Mouse (Mus musculus): ENCODE measurements around the gene Duoxa1. TPM values are rescaled to one million over a fixed set of nuclear protein-coding genes. Genes with fewer than 3 reads are reported as not detected.
"Not testable (repeated sequence)": the region's sequence is repeated elsewhere in the genome, so short reads cannot be mapped to it uniquely, and the experiment has no call there.

Gene Duoxa1
- total RNA-seq, 2 experiments from 2014 or later, result not detected

DNA sequence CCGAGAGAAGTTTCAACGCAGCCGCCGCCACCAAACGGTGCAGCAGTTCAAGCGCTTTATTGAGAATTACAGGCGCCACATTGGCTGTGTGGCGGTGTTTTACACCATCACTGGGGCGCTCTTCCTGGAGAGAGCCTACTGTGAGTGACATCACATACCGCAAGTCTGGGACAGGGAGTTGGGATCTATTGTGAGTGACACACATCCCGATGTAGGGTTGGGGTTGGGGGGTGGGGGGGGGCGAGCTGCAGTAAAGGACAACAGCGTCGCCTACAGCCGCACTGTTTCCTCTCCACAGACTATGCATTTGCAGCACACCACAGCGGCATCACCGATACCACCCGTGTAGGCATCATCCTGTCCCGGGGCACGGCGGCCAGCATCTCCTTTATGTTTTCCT is 23.8 kb upstream of the Duoxa1 start:
- no peak for DNase-seq (ENCODE audit: low spot score in 2 of 2)
- intact Hi-C loops (cut with DNase I), result no loop called here

DNA sequence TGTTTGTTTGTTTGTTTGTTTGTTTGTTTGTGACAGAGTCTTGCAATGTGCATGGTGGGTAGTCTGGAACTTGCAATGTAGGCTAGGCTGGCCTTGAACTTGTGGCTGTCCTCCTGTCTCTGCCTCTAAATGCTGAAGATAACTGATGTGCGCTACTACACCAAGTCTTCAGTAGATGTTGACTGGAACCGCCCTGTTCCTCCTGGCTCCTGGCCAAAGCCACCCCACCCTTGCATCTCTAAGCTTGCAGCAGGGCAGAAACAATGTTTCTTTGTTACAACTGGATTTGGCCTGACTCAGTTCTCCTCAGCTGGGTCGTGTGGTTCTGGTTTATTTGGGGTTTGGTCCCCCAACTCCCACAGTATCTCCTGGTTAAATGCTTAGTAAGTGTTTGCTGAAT is 20.6 kb upstream of the Duoxa1 start:
- DNase-seq (ENCODE audit: low spot score in 2 of 2), result no peak
- intact Hi-C loops (cut with DNase I), result no loop called here

DNA sequence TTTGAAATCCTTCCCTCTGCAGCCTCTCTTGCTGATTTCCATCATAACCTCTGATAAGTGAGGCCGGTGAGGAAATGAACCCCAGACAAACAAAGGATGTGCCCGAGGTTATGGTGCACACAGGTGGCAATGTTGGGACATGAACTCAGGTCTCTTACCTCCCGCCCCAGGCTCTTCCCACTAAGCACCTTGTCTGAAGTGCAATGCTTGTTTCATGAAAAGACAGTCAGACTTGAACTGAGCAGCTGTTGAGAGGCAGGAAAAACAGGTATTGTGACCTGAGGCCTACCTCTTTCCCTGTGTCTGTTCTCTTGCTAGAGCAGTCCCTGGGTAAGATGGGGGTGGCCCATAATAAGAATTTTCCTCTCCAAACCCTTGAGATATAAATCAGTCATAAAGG is 18.7 kb upstream of the Duoxa1 start:
- intact Hi-C loops (cut with DNase I), result no loop called here
- DNase-seq (ENCODE audit: low spot score in 2 of 2), result no peak

- DNase-seq (ENCODE audit: low spot score in 2 of 2); intact Hi-C loops (cut with DNase I): not testable (repeated sequence)
Measured at GRCm38 (mm10) chr2:122330317-122330716, 16.8 kb upstream of the Duoxa1 start.

DNA sequence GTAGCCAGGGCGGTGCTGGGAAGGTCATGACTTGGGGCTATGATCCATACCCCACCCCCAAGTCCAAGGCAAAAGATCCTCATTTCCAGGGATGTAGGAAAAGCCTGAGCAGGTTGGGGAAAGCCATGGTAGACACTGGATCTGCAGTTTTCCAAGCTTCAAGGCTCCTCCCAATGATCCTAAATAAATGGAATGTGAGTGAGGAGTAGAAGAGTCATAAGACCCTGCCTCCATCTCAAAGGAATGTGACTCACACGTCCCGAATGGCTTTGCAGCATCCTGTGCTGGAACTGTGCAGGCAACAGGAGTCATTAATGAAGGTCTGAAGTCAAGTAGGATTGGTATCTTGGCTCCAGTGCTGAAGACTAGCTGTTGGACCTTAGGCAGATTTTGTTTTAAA is 14.5 kb upstream of the Duoxa1 start:
- intact Hi-C loops (cut with DNase I), result no loop called here

DNA sequence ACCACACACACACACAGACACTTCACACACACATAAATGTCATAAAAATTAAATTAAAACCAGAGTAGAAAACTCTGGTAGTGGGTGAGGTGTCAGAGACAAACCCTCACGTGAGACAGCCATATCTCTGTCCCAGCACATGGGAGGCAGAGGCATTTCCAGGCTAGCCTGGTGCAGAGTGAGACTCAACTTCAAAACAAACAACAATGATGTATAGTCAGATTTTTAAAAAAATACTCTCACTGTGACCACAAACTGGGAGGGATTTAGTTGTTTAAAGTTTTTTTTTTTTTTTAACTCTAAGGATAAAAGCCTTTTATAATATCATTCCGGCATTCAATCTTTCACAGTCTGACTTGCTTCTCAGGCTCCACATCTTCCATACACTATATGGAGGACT is 11.8 kb upstream of the Duoxa1 start:
- no peak for DNase-seq (ENCODE audit: low spot score in 2 of 2)
- intact Hi-C loops (cut with DNase I), result no loop called here

More for the DNA sequence above, 14.5 kb upstream of the Duoxa1 start:
- DNase-seq (ENCODE audit: low spot score in 2 of 2), result no peak

DNA sequence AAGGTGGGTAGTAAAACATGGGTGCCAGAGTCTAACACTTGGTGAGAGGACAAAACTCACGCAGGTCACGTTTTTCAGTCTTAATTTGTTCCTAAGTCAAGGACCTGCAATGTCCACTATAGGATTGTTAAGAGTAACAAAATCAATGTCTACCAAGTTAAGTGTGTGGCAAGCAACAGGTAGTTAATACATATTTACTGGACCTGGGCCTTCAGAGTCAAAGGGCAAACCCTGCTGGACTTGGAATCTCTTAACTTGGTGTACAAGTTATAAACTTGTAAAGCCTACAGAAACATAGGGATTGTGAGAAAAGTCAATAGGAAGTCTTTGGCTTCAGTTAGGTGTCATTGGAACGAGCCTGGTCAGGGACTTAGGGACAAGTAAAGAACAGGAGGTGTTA is 11.1 kb upstream of the Duoxa1 start:
- intact Hi-C loops (cut with DNase I), result no loop called here
- no peak for DNase-seq (ENCODE audit: low spot score in 2 of 2)

DNA sequence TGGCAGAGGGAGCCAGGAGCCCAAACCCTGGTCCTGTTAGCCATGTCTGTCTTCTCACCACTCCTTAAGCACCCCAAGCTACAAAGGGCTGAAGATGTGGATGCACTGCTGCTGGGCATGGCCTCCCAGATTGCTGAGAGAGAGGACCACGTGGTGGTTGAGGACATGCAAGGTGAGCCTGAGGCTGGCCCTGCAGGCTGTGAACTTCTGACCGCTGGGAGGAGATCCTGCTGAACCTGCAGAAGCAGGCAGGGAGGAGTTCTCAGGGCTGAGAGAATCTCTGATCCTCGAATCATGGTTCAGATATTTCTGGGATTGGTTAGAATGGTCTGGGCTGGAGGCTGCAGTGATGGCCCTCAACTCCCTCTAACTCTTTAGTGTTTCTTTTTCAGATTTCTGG is 10.4 kb upstream of the Duoxa1 start:
- intact Hi-C loops (cut with DNase I), result no loop called here
- no peak for DNase-seq (ENCODE audit: low spot score in 2 of 2)

GRCm38 (mm10) chr2:122317384-122317783 is 3.9 kb upstream of the Duoxa1 start:
- no peak for DNase-seq (ENCODE audit: low spot score in 2 of 2)
- intact Hi-C loops (cut with DNase I), result no loop called here

- intact Hi-C loops (cut with DNase I), result no loop called here
- DNase-seq (ENCODE audit: low spot score in 2 of 2), result no peak
Measured at GRCm38 (mm10) chr2:122315372-122315771, 1.8 kb upstream of the Duoxa1 start, which contains the start of gene Duox1. Gene Duox1, plus strand, starts transcription at chr2:122315672.

DNA sequence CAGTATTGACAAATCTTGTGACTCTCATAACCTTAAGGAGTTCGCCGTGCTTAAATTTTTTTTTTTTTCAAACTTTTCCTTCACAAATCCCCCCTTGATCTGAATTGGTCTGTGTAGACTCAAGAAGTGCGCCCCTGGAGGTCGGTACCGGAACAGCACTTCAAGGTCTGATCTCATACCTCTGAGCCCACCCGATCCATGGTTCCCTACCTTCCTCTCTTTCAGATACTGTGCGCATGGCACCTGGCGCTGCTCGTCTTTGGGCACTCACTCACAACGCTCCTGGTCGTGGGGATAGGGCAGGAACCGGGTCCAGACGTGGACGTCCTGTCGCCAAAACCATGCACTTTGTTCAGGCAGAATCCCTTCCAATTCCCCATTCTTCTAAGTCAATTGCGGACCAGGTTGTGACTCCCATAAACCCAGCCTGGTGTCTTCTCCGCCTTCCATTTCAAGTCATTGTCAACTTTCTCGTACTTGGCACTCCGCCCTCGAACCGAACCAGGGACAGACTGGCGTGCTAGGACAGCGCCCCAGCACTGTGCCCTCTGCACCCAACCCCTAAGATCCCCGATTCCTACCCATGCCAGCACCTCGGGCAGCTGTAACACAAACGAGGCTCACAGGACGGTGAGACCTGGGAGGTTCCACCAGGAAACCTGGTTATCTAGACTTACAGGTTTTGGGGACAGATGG is 660 bp downstream of the Duoxa1 start:
- intact Hi-C loops (cut with DNase I), result loop anchor here (5.0 kb wide), 1 partner anchor 244 kb away; no protein-coding TSS in a partner anchor
- DNase-seq (ENCODE audit: low spot score in 2 of 2), result no peak

DNA sequence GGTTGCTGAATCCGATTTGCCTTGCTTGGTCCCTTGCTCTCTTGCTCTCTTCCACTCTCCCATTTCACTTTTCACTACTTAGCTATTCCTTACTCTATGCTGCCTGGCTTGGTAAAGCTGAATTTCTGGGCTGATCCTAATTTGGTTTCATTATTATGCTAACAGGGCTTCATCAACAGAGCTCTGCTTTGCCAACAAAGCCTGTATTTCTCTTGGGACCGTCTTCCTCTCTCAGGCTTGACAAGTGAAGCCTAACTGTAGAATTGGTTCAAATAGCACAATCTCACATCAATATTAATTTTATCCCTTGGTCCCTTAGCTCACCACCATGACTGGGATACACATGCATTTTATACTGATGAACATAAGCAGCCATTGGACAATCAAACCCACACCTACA is 2.0 kb downstream of the Duoxa1 start:
- intact Hi-C loops (cut with DNase I), result loop anchor here (5.0 kb wide), 1 partner anchor 246 kb away; no protein-coding TSS in a partner anchor
- DNase-seq (ENCODE audit: low spot score in 2 of 2), result no peak

GRCm38 (mm10) chr2:122309647-122310046 is 3.9 kb downstream of the Duoxa1 start:
- no peak for DNase-seq (ENCODE audit: low spot score in 2 of 2)

DNA sequence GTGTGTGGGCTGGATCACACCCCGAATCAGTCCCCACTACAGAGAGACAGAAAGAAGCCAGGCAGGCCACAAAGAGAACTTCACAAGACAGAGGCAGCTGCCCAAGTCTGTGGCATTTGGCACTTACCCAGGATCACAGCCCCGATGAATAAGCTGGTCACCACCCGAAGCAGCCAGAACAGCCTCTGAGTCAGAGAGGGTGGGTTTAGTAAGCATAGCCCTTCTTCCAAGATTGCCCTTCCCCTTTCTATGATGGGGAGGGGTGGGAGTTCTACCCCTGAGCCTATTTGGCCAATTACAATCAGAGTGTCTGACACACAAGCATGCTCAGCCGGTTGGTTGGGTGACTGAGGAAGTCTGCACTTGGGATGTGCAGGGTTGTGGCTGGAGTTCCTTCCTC is 7.3 kb downstream of the Duoxa1 start:
- DNase-seq (ENCODE audit: low spot score in 2 of 2), result no peak
- intact Hi-C loops (cut with DNase I), result loop anchor here (5.0 kb wide), 1 partner anchor 71 kb away; no protein-coding TSS in a partner anchor

More at GRCm38 (mm10) chr2:122309647-122310046, 3.9 kb downstream of the Duoxa1 start:
- intact Hi-C loops (cut with DNase I), result loop anchor here (5.0 kb wide), 2 partner anchors 68 to 248 kb away; no protein-coding TSS in a partner anchor

GRCm38 (mm10) chr2:122305097-122305892 is 8.2 kb downstream of the Duoxa1 start:
- intact Hi-C loops (cut with DNase I), result loop anchor here (5.0 kb wide), 1 partner anchor 72 kb away; no protein-coding TSS in a partner anchor
- no peak for DNase-seq (ENCODE audit: low spot score in 2 of 2)

GRCm38 (mm10) chr2:122304544-122304943 is 9.0 kb downstream of the Duoxa1 start:
- intact Hi-C loops (cut with DNase I), result loop anchor here (5.0 kb wide), 1 partner anchor 112 kb away; no protein-coding TSS in a partner anchor
- no peak for DNase-seq (ENCODE audit: low spot score in 2 of 2)

DNA sequence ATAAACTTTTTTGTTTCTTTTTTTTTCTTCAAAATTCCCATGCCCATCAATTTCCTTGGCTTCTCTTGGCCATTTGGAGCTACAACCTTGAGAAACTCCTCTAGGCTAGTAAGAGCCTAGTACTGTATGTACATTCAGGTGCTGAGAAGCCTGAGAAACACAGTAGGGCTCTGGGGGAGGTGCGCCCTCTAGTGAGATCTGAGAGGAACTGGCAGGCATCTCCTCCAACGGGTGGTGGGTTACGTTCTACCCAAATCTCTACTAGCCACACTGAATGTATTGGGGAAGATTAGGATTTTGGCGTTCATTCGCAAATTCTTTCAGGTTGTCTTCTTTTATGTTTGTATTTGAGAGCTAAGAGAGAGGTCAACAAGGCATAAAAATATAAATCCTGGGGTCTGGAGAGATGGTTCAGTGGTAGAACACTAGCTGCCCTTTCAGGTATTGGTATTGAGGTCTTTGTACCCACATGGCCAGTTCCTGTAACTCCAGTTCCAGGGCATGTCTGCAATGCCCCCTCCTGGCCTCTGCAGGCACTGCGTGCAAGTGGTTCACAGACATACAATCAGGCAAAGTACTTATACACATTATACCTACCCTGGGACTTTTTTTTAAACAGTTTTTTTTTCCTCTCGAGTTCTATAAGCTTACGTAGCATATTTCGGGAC is 10.8 kb downstream of the Duoxa1 start:
- DNase-seq (ENCODE audit: low spot score in 2 of 2), result peak; percentile 36 to 46
- intact Hi-C loops (cut with DNase I), result loop anchor here (5.0 kb wide), 1 partner anchor 110 kb away; no protein-coding TSS in a partner anchor

DNA sequence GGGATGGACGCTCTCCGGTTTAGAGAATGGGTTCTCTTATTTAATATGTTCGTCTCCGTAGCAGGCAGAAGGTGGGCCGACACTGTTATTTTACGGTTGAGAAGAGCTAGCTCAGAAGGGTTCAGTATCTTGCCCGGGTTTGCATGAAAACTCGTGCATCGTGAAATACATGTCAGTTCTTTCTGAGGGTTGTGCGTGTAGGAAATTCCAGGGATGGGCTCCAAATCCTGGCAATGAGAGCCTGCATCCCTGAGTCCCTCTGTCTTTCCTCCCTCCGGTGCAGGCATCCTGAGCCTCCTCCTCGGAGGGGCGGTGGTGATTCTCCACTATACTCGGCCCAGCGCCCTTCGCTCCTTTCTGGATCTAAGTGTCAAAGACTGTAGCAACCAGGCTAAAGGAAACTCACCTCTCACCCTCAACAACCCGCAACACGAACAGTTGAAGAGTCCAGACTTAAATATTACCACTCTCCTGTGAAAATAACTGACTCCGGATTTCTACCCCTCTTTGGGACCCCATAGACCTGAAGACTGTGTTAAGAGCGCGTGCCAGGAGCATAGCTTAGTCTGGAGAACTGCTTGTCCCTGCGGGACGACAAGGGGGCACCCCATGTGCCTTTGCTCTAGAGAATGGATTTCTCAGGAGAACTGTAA is 11.5 kb downstream of the Duoxa1 start:
- intact Hi-C loops (cut with DNase I), result loop anchor here (5.0 kb wide), 1 partner anchor 110 kb away; no protein-coding TSS in a partner anchor
- no peak for DNase-seq (ENCODE audit: low spot score in 2 of 2)
